Mouse (Mus musculus) spleen, adult 18-20 months (tissue): ENCODE data around the gene Gpatch2.

Experiments
- DNase-seq, 2 experiments: peaks; one replicate each; pipeline ENCODE4 v3.0.0; 2022; ENCODE audit warnings: mixed read lengths in 2 of 2

Gpatch2 gene

GRCm38 (mm10) chr1:187376946-187377671 is 161.8 kb downstream of the Gpatch2 start:
- DNase-seq = peak; percentile 15 to 21

DNA sequence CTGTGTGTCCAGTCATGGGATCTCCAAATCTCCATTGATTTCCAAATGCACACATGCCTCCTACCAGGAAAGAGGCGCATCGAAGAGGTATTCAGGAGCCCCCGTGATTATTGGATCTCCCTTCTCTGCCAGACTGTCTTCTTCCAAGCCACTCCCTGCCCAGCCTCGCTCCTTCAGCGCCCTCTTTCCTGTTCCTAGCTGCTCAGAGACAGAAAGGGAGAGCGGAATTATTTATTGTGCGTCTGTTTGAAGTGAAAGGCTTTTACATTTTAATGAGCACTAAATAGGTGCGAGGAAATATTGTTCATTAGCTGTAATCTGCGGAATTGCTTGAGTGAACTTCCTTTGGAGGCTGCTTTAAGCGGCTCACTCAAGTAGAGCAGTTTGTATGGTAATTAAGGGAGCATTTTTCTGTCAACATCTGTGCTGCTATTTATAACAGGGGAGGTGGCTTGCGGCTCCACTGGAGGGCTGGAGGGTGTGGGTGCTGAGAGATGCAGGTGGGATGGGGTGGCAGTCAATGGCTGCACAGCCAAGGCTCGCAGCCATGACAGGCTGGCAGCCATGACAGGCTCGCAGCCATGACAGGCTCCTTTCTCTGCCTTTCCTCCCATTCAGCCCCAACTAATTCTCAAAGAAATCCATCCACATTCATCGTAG is 162.7 kb downstream of the Gpatch2 start:
- peak in 1 of 2 experiments; percentile 26 for DNase-seq

GRCm38 (mm10) chr1:187389476-187389875 is 174.2 kb downstream of the Gpatch2 start:
- no peak for DNase-seq

DNA sequence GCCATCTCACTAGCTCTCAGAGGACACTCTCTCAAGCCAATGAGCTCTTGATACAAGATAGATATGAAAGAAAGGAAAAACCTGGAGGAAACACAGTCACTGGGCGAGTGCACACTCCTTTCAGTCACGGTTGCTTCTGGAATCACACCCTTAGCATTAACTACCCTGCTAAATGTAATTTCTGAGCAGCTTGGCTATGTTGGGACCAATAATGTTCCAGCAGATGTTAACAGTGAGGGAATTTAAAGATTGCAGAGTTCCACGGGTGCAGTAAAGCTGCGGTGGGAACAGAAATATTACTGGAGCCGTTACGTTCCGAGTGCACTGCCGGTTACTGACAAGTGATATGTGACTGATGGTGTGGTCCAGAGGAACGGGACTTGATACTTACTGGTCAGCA is 185.5 kb downstream of the Gpatch2 start:
- no peak for DNase-seq
